Mouse (Mus musculus) olfactory bulb, adult 2 months (tissue): ENCODE measurements around the gene Serbp1.

Experiments used
- CTCF ChIP-seq: fragments of 200-500 bp; IDR thresholded peaks from 2 replicates; pipeline ENCODE4 v1.5.1; 2012; ENCODE audit warnings: low read depth, mild to moderate bottlenecking, low read length, moderate library complexity; ENCODE audit not compliant: insufficient read depth
- POLR2A ChIP-seq: fragments of 200-500 bp; IDR thresholded peaks from 2 replicates; pipeline ENCODE4 v1.6.1; 2012; ENCODE audit warnings: mild to moderate bottlenecking, low read depth, low read length, moderate library complexity; ENCODE audit not compliant: insufficient read depth

DNA sequence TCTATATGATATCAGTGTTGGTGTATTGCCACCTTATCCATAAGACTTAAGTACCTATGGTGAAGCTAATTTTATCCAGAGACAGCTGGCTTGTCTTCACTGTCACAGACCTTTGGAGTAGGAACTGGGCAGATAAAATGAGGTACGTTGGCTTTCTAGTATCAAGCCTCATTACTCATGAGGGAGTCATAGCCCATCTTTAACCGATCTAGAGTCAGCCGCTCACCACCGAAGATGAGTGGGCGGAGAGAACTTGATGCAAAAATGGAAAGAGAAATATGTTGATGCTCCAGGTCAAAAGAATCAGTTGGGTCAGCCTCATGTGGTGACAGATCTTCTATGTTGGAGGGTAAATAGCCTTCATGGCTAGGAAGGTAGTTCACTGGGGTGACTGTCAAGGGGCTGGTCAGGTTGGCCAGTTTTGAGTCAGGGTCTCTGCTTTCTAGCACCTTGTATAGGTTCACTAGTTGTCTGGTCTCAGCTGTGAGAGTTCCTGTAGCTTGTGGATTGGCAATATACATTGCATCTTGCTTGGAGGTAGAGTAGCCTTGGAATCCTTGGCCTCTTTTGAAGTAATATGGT, 54.2 kb downstream of the Serbp1 start:
- TF ChIP-seq CTCF (no peak), POLR2A (no peak)
